Mouse (Mus musculus): ENCODE measurements around the gene Kif5c. TPM values are rescaled to one million over a fixed set of nuclear protein-coding genes. Genes with fewer than 3 reads are reported as not detected.

The Kif5c gene
- polyA plus RNA-seq, 1 experiment from 2014 or later = 35.8 TPM

- H3K27me3 ChIP-seq (ENCODE audit: poor library complexity, severe bottlenecking) = no peaks in the 10 kb centered on the region
- H3K36me3 ChIP-seq (replicated peaks) = peaks cover 93% of the 10 kb centered on the region
- H3K4me1 ChIP-seq = peaks cover 33% of the 10 kb centered on the region
- no peak overlapping the region for H3K4me3 ChIP-seq
- no peaks in the 10 kb centered on the region for H3K9me3 ChIP-seq
- WGBS = 48% methylated on average over 11 of the region's 11 CpGs
- H3K27ac ChIP-seq = peak overlapping the region; percentile 74
- DNase-seq (ENCODE audit: extremely low spot score, low spot score) = no peak
Observed at GRCm38 (mm10) chr2:49732745-49733655, 113.9 kb downstream of the Kif5c start.

GRCm38 (mm10) chr2:49733656-49734008 is 114.5 kb downstream of the Kif5c start:
- DNase-seq (ENCODE audit: extremely low spot score, low spot score) = no peak
- Histone ChIP-seq H3K9me3 (no peaks in the 10 kb centered on the region), H3K4me3 (no peak overlapping the region), H3K27me3 (ENCODE audit: poor library complexity, severe bottlenecking) (no peaks in the 10 kb centered on the region), H3K27ac (peak overlapping the region; percentile 74), H3K36me3 (replicated peaks) (peaks cover 93% of the 10 kb centered on the region), H3K4me1 (peaks cover 33% of the 10 kb centered on the region)
- WGBS = 54% methylated on average over 7 of the region's 7 CpGs

- Histone ChIP-seq H3K27ac (peak overlapping the region; percentile 74), H3K36me3 (replicated peaks) (peaks cover 93% of the 10 kb centered on the region), H3K27me3 (ENCODE audit: poor library complexity, severe bottlenecking) (no peaks in the 10 kb centered on the region), H3K4me3 (no peak overlapping the region), H3K9me3 (no peaks in the 10 kb centered on the region), H3K4me1 (peaks cover 33% of the 10 kb centered on the region)
- 59% methylated on average over 7 of the region's 7 CpGs for WGBS
- DNase-seq (ENCODE audit: extremely low spot score, low spot score) = peak; percentile 60
Observed at GRCm38 (mm10) chr2:49734013-49734780, 115.1 kb downstream of the Kif5c start.

DNA sequence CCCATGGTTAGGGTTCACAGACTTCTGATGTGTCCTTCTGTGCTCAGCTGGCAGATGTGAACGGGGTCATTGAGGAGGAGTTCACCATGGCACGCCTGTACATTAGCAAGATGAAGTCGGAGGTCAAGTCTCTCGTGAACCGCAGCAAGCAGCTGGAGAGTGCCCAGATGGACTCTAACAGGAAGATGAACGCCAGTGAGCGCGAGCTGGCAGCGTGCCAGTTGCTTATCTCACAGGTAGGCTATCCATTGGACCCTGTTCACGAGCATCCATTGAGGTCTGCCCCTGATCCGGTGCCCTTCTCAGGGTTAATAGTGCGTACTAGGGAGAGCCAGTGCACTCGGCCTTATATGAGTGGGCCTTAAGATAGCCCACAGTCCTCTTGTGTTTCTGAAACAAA is 116.3 kb downstream of the Kif5c start:
- Histone ChIP-seq H3K9me3 (no peaks in the 10 kb centered on the region), H3K27me3 (ENCODE audit: poor library complexity, severe bottlenecking) (no peaks in the 10 kb centered on the region), H3K36me3 (replicated peaks) (peaks cover 92% of the 10 kb centered on the region), H3K4me3 (no peak overlapping the region), H3K27ac (no peak overlapping the region), H3K4me1 (peaks cover 33% of the 10 kb centered on the region)
- WGBS = 94% methylated on average over 13 of the region's 13 CpGs
- DNase-seq (ENCODE audit: extremely low spot score, low spot score) = no peak

GRCm38 (mm10) chr2:49739046-49739445 is 119.9 kb downstream of the Kif5c start:
- 90% methylated on average over 5 of the region's 5 CpGs for WGBS
- Histone ChIP-seq H3K36me3 (replicated peaks) (peaks cover 92% of the 10 kb centered on the region), H3K27me3 (ENCODE audit: poor library complexity, severe bottlenecking) (no peaks in the 10 kb centered on the region), H3K4me3 (no peak overlapping the region), H3K9me3 (no peaks in the 10 kb centered on the region), H3K4me1 (peaks cover 11% of the 10 kb centered on the region), H3K27ac (no peak overlapping the region)
- no peak for DNase-seq (ENCODE audit: extremely low spot score, low spot score)

- Histone ChIP-seq H3K36me3 (replicated peaks) (peaks cover 93% of the 10 kb centered on the region), H3K27ac (no peak overlapping the region), H3K4me1 (peaks cover 15% of the 10 kb centered on the region), H3K27me3 (ENCODE audit: poor library complexity, severe bottlenecking) (no peaks in the 10 kb centered on the region), H3K9me3 (no peaks in the 10 kb centered on the region), H3K4me3 (no peak overlapping the region)
- no peak for DNase-seq (ENCODE audit: extremely low spot score, low spot score)
- WGBS = 78% methylated on average over 6 of the region's 6 CpGs
Observed at GRCm38 (mm10) chr2:49741026-49741425, 121.9 kb downstream of the Kif5c start.

- DNase-seq (ENCODE audit: extremely low spot score, low spot score) = no peak
- 87% methylated on average over 16 of the region's 16 CpGs for WGBS
- Histone ChIP-seq H3K36me3 (replicated peaks) (peaks cover 94% of the 10 kb centered on the region), H3K27ac (no peak overlapping the region), H3K27me3 (ENCODE audit: poor library complexity, severe bottlenecking) (no peaks in the 10 kb centered on the region), H3K4me3 (no peak overlapping the region), H3K9me3 (no peaks in the 10 kb centered on the region), H3K4me1 (peaks cover 15% of the 10 kb centered on the region)
Observed at GRCm38 (mm10) chr2:49741895-49742734, 123.0 kb downstream of the Kif5c start.

- no peaks in the 10 kb centered on the region for H3K9me3 ChIP-seq
- H3K27ac ChIP-seq = no peak overlapping the region
- H3K27me3 ChIP-seq (ENCODE audit: poor library complexity, severe bottlenecking) = no peaks in the 10 kb centered on the region
- WGBS = 88% methylated on average over 4 of the region's 4 CpGs
- peaks cover 96% of the 10 kb centered on the region for H3K36me3 ChIP-seq (replicated peaks)
- peaks cover 15% of the 10 kb centered on the region for H3K4me1 ChIP-seq
- no peak overlapping the region for H3K4me3 ChIP-seq
- no peak for DNase-seq (ENCODE audit: extremely low spot score, low spot score)
Observed at GRCm38 (mm10) chr2:49742919-49743318, 123.8 kb downstream of the Kif5c start.

- 80% methylated on average over 6 of the region's 6 CpGs for WGBS
- DNase-seq (ENCODE audit: extremely low spot score, low spot score) = no peak
- Histone ChIP-seq H3K27me3 (ENCODE audit: poor library complexity, severe bottlenecking) (no peaks in the 10 kb centered on the region), H3K36me3 (replicated peaks) (peaks cover 92% of the 10 kb centered on the region), H3K9me3 (no peaks in the 10 kb centered on the region), H3K4me3 (no peak overlapping the region), H3K4me1 (peaks cover 15% of the 10 kb centered on the region), H3K27ac (no peak overlapping the region)
Observed at GRCm38 (mm10) chr2:49743775-49744174, 124.7 kb downstream of the Kif5c start.

DNA sequence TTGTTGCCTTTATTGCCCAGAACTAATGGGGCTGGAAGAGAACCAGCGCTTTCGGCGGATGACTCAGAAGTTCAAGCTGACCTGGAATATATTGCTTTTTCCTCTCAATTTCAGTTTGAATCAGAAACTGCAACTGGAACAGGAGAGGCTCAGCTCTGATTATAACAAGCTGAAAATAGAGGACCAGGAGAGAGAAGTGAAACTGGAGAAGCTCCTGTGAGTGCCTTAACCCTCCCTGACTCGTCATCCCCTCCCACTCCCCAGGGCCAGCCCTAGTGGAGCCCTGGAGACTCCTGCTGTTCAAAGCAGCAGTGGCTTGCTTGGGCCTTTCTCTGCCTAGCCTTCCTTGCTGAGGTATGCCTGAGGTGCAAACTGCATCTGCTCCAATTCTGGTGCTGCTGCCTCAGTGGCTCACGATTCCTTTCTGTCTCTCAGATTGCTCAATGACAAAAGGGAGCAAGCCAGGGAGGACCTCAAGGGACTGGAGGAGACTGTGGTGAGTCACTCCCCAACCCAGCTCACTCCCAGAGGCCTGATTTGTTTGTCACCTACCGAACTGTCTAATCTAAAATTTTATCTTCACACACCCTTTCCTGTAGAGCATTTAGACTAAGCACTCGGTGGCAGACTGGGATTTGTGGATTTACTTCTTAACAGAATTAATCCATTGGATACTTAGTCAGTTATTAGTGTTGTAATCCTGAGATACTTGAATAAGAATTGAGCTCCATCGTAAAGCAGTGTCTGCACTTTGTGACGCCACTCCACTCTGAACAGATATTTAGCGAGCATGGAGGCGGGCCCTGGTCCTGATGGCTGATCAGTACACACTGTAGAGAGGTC is 125.4 kb downstream of the Kif5c start:
- Histone ChIP-seq H3K4me3 (no peak overlapping the region), H3K27me3 (ENCODE audit: poor library complexity, severe bottlenecking) (no peaks in the 10 kb centered on the region), H3K4me1 (peaks cover 15% of the 10 kb centered on the region), H3K27ac (peak overlapping the region; percentile 53; the same call in 1 of the 2 replicates), H3K36me3 (replicated peaks) (peaks cover 92% of the 10 kb centered on the region), H3K9me3 (no peaks in the 10 kb centered on the region)
- 71% methylated on average over 11 of the region's 11 CpGs for WGBS
- DNase-seq (ENCODE audit: extremely low spot score, low spot score) = no peak

- H3K36me3 ChIP-seq (replicated peaks) = peaks cover 94% of the 10 kb centered on the region
- 89% methylated on average over 14 of the region's 14 CpGs for WGBS
- H3K27me3 ChIP-seq (ENCODE audit: poor library complexity, severe bottlenecking) = no peaks in the 10 kb centered on the region
- no peak for DNase-seq (ENCODE audit: extremely low spot score, low spot score)
- no peaks in the 10 kb centered on the region for H3K9me3 ChIP-seq
- peaks cover 15% of the 10 kb centered on the region for H3K4me1 ChIP-seq
- no peak overlapping the region for H3K4me3 ChIP-seq
- no peak overlapping the region for H3K27ac ChIP-seq
Observed at GRCm38 (mm10) chr2:49745094-49745781, 126.1 kb downstream of the Kif5c start.
